Mouse (Mus musculus) c-Kit-positive CD71-negative TER-119-negative erythroid progenitor cells, embryonic 14.5 days (primary cell): Measurements from ENCODE around the gene Tm9sf4.
A peak's percentile ranks its signal among the peaks of the same experiment; 100 is the strongest.

Source experiments
- DNase-seq: peaks from one replicate; pipeline ENCODE4 v3.0.0-alpha.2; 2013; ENCODE audit warnings: low read depth

The Tm9sf4 gene

GRCm38 (mm10) chr2:153160844-153161683, at the start of gene Tm9sf4:
Tm9sf4 (plus strand) TSS chr2:153161303.
- peak; percentile 91 for DNase-seq

GRCm38 (mm10) chr2:153115679-153116081, 45.4 kb upstream of the Tm9sf4 start:
- DNase-seq, result no peak

GRCm38 (mm10) chr2:153117051-153117486, 44.0 kb upstream of the Tm9sf4 start:
- DNase-seq, result no peak

GRCm38 (mm10) chr2:153119488-153119887, 41.6 kb upstream of the Tm9sf4 start:
- DNase-seq, result no peak

- no peak for DNase-seq
Observed at GRCm38 (mm10) chr2:153120126-153120525, 41.0 kb upstream of the Tm9sf4 start.

- DNase-seq, result no peak
Observed at GRCm38 (mm10) chr2:153121821-153122615, 39.1 kb upstream of the Tm9sf4 start.

- DNase-seq, result no peak
Observed at GRCm38 (mm10) chr2:153122701-153123100, 38.4 kb upstream of the Tm9sf4 start.

- no peak for DNase-seq
Observed at GRCm38 (mm10) chr2:153125875-153126274, 35.2 kb upstream of the Tm9sf4 start.

- no peak for DNase-seq
Observed at GRCm38 (mm10) chr2:153131019-153131418, 30.1 kb upstream of the Tm9sf4 start.

- DNase-seq, result no peak
Observed at GRCm38 (mm10) chr2:153134237-153134636, 26.9 kb upstream of the Tm9sf4 start.

GRCm38 (mm10) chr2:153136211-153136610, 24.9 kb upstream of the Tm9sf4 start:
- no peak for DNase-seq

GRCm38 (mm10) chr2:153139158-153139557, 21.9 kb upstream of the Tm9sf4 start:
- no peak for DNase-seq

GRCm38 (mm10) chr2:153139996-153140613, 21.0 kb upstream of the Tm9sf4 start:
- DNase-seq, result no peak

GRCm38 (mm10) chr2:153142620-153143199, 18.4 kb upstream of the Tm9sf4 start:
- DNase-seq, result peak; percentile 58

GRCm38 (mm10) chr2:153145346-153145745, 15.8 kb upstream of the Tm9sf4 start:
- DNase-seq, result no peak

GRCm38 (mm10) chr2:153147236-153147635, 13.9 kb upstream of the Tm9sf4 start:
- DNase-seq, result no peak

GRCm38 (mm10) chr2:153147715-153148114, 13.4 kb upstream of the Tm9sf4 start:
- peak; percentile 62 for DNase-seq

- DNase-seq, result no peak
Observed at GRCm38 (mm10) chr2:153149742-153150141, 11.4 kb upstream of the Tm9sf4 start.

- no peak for DNase-seq
Observed at GRCm38 (mm10) chr2:153151026-153151425, 10.1 kb upstream of the Tm9sf4 start.

GRCm38 (mm10) chr2:153151926-153152665, 9.0 kb upstream of the Tm9sf4 start:
- DNase-seq, result no peak

- no peak for DNase-seq
Observed at GRCm38 (mm10) chr2:153153033-153153450, 8.1 kb upstream of the Tm9sf4 start.
